Mouse (Mus musculus) neural tube, embryonic 11.5 days (tissue): ENCODE measurements around the gene Wdr4. TPM values are rescaled to one million over a fixed set of nuclear protein-coding genes. Genes with fewer than 3 reads are reported as not detected.

Source experiments
- ATAC-seq: fragments of 200-750 bp; cut with Nextera tagmentation; 2 replicates; pipeline ENCODE4 v1.8.0; 2017; ENCODE audit warnings: moderate number of reproducible peaks, mild to moderate bottlenecking, moderate TSS enrichment, moderate library complexity; ENCODE audit not compliant: insufficient read depth, low FRiP score, low TSS enrichment
- DNase-seq: peaks from one replicate; pipeline ENCODE4 v3.0.0-alpha.2; 2015; ENCODE audit warnings: low spot score
- H3K27ac ChIP-seq: fragments of 300-500 bp; sonication (generic); 2 replicates; pipeline ENCODE4 v1.5.1; 2014; ENCODE audit warnings: low read depth, mild to moderate bottlenecking, low read length
- H3K27me3 ChIP-seq: fragments of 300-500 bp; sonication (generic); 2 replicates; pipeline ENCODE4 v1.6.1; 2014; ENCODE audit warnings: mild to moderate bottlenecking, low read length, mixed read lengths; ENCODE audit not compliant: control insufficient read depth, insufficient read depth
- H3K36me3 ChIP-seq: fragments of 300-500 bp; sonication (generic); 2 replicates; pipeline ENCODE4 v1.6.1; 2014; ENCODE audit warnings: mild to moderate bottlenecking, low read length, moderate library complexity, mixed read lengths; ENCODE audit not compliant: control insufficient read depth, insufficient read depth
- H3K4me1 ChIP-seq: fragments of 300-500 bp; sonication (generic); 2 replicates; pipeline ENCODE4 v1.6.1; 2014; ENCODE audit warnings: low read length, mixed read lengths; ENCODE audit not compliant: control insufficient read depth, insufficient read depth
- H3K4me2 ChIP-seq: fragments of 300-500 bp; sonication (generic); 2 replicates; pipeline ENCODE4 v1.6.1; 2014; ENCODE audit warnings: low read depth, mild to moderate bottlenecking, moderate library complexity
- H3K4me3 ChIP-seq: fragments of 300-500 bp; sonication (generic); 2 replicates; pipeline ENCODE4 v1.5.1; 2014; ENCODE audit warnings: low read depth, low read length
- H3K9ac ChIP-seq: fragments of 300-500 bp; sonication (generic); 2 replicates; pipeline ENCODE4 v1.6.1; 2014; ENCODE audit warnings: mild to moderate bottlenecking, low read length
- H3K9me3 ChIP-seq: fragments of 300-500 bp; sonication (generic); 2 replicates; pipeline ENCODE4 v1.6.1; 2016; ENCODE audit warnings: low read length; ENCODE audit not compliant: control insufficient read depth
- WGBS: fragments of 180-500 bp; shearing (Covaris S2); extraction: QIAGEN DNeasy Blood & Tissue Kit; methylation state at CpG from one replicate; pipeline ENCODE4 v1.1.7; 2014; 5-methylcytosine and 5-hydroxymethylcytosine counted together
- polyA plus RNA-seq: library from polyadenylated mRNA; unstranded; fragments of >200 nt; fragmentation: Nextera tagmentation; extraction: Ambion mirVana; gene quantifications from 2 replicates; pipeline ENCODE4 v1.2.1, GENCODE M21; 2014

The Wdr4 gene
- polyA plus RNA-seq = 40.1 and 42.5 TPM in 2 replicates

DNA sequence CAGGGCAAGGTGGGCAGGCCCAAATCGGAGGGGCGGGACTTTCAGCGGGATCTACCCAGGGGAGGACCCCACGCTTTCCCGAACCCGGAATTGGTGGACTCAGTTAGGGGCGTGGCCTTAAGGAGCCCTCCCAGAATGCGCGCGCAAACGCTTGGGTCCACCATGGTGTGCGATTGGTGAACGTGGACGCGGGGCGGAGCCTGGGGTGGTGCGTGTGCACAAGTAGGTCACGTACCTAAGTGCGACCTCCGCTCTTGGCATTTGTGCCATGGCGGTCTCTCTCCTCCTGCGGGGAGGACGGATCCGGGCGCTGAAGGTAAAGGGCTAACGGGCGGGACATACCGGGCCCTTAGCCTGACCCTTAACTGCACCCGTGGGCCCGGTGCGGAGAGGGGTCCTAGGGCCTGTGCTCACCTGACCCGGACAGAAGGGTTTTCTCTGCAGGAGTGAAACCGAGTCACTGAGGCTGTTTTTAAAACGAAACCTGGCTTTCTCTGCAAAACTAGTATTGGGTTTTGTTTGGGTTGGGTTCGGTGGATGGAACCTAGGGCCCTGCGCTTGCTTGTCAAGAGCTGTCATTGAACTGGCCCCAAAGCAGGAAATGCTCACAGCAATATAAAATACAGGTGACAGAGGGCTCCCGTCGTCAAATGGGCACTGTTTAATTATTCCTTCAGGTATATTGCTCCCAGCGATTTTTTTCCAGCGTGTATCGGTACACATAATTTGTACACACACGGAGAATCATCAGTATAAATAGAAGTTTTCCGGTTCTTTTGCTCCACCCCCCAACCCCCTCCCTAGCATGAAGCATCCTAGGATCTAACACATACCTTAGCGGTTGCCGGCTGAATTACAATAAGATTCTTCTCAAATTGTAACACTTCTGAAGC, at the start of gene Wdr4, which contains the start of gene Ndufv3:
TSS of gene Wdr4 (minus strand) at position 35 of the 893 bp plus-strand sequence.
TSS of gene Ndufv3 (plus strand) at position 170 of the 893 bp plus-strand sequence.
- peak within 1 kb of the TSS; percentile 82 for H3K4me3 ChIP-seq
- peak within 1 kb of the TSS; percentile 71 for H3K9ac ChIP-seq
- WGBS = under 1% methylated on average over 45 of the region's 45 CpGs
- H3K27ac ChIP-seq = 0 out of 2 replicates have a peak within 1 kb of the TSS, but pooled peaks have one; percentile 39
- peaks cover 6% of the 10 kb centered on the region; the same call in 1 of the 2 replicates for H3K4me1 ChIP-seq
- H3K9me3 ChIP-seq = no peaks in the 10 kb centered on the region
- peak within 1 kb of the TSS; percentile 83 for H3K4me2 ChIP-seq
- ATAC-seq (peak; percentile 94), DNase-seq (peak; percentile 100)
- H3K27me3 ChIP-seq = no peaks in the 10 kb centered on the region
- H3K36me3 ChIP-seq = 0 out of 2 replicates have a peak, but pooled peaks cover 2% of the 10 kb centered on the region

DNA sequence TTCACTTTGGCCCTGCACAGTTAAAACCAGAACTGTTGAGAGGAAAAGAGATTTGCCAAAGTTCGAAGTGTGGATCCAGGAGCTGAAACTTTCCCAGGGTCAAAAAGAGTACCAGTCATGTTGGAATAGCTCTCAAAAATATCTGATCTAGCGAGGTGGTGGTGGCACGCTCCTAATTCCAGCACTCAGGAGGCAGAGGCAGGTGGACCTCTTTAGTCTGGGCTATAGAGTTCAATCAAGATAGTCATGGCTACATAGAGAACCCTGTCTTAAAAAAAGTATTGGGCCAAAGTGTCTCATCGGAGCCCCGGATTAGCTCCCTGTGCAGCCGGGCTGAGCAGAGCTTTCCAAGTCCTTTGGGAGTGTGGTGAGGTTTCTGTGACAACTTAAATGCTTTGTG, 46.5 kb upstream of the Wdr4 start:
- DNase-seq = no peak

DNA sequence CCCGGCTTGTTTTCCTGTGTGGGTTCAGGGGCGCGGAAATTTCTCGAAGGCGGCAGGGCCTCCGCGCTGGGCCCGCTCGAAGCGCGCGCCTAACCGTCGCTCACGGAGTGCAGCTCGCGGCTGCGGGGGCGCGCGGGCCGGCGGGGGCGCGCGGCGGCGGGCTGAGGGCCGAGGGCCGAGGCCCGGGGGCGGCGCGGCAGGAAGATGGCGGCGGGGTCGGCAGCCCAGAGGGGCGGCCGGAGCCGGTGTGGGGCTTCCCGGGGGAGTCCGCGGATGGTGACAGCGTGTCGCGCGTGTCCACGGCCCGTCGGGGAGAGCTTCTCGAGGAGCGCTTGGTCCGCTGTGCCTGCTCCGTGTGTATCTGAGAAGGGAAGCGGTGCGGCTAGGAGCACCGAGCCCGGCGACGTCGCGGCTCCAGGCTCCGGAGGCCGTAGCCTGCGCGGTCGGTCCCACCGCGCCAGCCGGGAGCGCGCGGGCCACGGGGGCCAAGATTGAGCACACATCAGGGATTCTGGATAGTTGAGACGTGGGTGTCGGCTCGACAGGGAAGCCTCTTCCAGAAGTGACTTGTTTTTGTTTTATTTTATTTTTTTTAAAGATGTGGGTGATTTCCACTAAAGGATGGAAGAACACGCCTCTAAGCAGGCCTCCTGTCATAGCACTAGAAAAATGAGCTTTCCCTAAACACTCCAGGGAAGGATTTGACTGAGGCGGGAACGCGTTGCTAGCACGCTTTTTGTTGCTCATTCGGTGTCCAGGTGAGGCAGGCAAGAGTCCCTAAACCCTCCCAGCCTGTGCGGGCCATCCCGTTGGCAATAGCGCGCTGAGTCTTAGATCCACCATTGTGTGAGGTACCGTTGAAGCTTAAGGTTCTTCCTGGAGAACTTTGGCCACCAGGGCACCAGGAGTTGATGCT, 45.6 kb upstream of the Wdr4 start:
- under 1% methylated on average over 69 of the region's 88 CpGs for WGBS
- Histone ChIP-seq H3K36me3 (no peaks in the 10 kb centered on the region), H3K4me3 (peak overlapping the region; percentile 84), H3K27me3 (no peaks in the 10 kb centered on the region), H3K27ac (peak overlapping the region; percentile 97), H3K9me3 (no peaks in the 10 kb centered on the region), H3K4me2 (peak overlapping the region; percentile 85), H3K9ac (peak overlapping the region; percentile 86), H3K4me1 (peaks cover 25% of the 10 kb centered on the region)
- ATAC-seq = peak; percentile 48
- peak; percentile 80 for DNase-seq

More for the DNA sequence above, 46.5 kb upstream of the Wdr4 start:
- Histone ChIP-seq H3K27me3 (no peaks in the 10 kb centered on the region), H3K27ac (peak overlapping the region; percentile 97; the same call in 1 of the 2 replicates), H3K4me2 (peak overlapping the region; percentile 85), H3K4me3 (peak overlapping the region; percentile 84), H3K4me1 (peaks cover 25% of the 10 kb centered on the region), H3K36me3 (no peaks in the 10 kb centered on the region), H3K9me3 (no peaks in the 10 kb centered on the region), H3K9ac (peak overlapping the region; percentile 86)
- ATAC-seq = no peak
- WGBS = 84% methylated on average over 6 of the region's 6 CpGs

DNA sequence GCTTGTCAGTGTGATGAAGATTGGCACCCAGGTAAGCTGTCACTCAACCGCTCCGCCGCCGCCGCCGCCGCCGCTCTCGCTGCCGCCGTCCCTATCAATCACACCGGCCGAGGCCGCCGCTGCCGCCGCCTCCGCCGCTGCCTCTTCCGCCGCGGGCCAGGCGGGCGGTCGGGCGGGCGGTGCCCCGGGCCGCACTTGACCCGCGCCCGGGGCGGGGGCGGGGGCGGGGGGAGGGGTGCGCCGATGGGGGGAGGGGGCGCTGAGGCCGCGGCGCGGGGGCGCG, 45.0 kb upstream of the Wdr4 start:
- ATAC-seq = no peak
- peak overlapping the region; percentile 97 for H3K27ac ChIP-seq
- no peak for DNase-seq
- H3K4me3 ChIP-seq = peak overlapping the region; percentile 84
- H3K9me3 ChIP-seq = no peaks in the 10 kb centered on the region
- H3K4me2 ChIP-seq = peak overlapping the region; percentile 85
- peaks cover 25% of the 10 kb centered on the region for H3K4me1 ChIP-seq
- no peaks in the 10 kb centered on the region for H3K27me3 ChIP-seq
- H3K9ac ChIP-seq = peak overlapping the region; percentile 86
- 0% methylated on average over 2 of the region's 44 CpGs for WGBS
- no peaks in the 10 kb centered on the region for H3K36me3 ChIP-seq

DNA sequence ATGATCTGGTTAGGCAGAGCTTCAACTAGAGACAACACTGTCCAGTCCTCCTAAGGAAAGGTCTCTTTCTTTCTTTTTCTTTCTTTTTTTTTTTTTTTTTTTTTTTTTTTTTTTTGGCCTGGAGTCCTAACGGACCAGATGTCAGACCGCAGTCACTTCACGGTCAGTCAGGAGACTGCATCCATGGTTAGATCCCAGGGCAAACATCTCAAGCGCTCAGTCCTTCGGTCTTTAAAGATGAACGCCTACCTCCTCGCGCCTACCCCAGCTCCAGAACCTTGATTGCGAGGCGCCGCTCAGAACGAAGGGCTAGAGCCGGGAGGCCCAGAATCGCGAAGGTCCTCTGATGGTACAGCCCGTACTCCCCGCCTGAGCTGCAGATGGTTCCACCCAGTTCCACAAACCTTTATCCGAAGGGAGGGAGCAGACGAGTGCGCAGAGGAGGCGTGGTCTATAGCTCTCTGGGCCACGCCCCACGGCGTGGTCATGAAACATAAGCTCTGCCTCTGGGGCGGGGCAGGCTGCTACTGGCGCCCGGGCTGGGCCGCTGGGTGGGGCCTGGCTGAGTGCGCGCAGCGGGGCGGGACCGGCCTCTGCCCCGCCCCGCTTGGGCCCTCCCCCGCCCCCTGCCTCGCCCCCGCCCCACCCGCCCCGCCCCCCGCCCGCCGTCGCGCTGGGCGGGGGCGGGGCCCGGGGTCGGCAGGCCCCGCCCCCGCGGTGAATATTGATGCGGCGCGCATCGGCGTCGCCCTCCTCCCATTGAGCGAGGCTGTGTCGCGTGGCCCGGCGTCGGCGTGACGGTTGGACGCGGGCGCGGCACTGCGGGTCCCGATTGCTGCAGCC, 44.5 kb upstream of the Wdr4 start, which contains the start of gene Pknox1:
TSS of gene Pknox1 (plus strand) at position 720 of the 843 bp plus-strand sequence.
- DNase-seq (peak; percentile 100), ATAC-seq (peak; percentile 94)
- H3K4me1 ChIP-seq = peaks cover 25% of the 10 kb centered on the region
- H3K27ac ChIP-seq = peak within 1 kb of the TSS; percentile 97
- under 1% methylated on average over 44 of the region's 72 CpGs for WGBS
- H3K36me3 ChIP-seq = no peaks in the 10 kb centered on the region
- H3K9me3 ChIP-seq = no peaks in the 10 kb centered on the region
- H3K27me3 ChIP-seq = no peaks in the 10 kb centered on the region
- H3K4me2 ChIP-seq = peak within 1 kb of the TSS; percentile 85
- H3K4me3 ChIP-seq = peak within 1 kb of the TSS; percentile 84
- peak within 1 kb of the TSS; percentile 86 for H3K9ac ChIP-seq

DNA sequence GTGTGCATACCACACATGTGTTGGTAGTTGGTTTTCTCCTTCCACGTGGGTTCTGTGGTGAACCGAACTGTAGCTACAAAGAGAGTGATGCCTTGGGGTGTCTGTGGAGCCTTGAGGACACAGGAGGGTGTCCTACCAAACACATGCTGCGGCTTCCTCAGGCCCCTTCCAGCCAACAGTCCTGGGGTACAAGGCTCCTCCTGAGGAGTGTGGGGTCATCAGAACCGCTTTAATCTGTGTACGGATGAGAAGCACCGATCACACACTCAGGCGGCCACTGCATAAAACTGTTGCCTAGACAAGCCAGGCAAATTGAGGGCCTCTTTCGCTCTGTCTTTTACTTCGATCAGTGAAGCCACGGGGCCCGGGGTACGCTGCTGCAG, 43.8 kb upstream of the Wdr4 start:
- peaks cover 25% of the 10 kb centered on the region for H3K4me1 ChIP-seq
- peak overlapping the region; percentile 76 for H3K9ac ChIP-seq
- WGBS = 23% methylated on average over 12 of the region's 12 CpGs
- H3K27me3 ChIP-seq = no peaks in the 10 kb centered on the region
- H3K4me2 ChIP-seq = peak overlapping the region; percentile 52
- H3K27ac ChIP-seq = peak overlapping the region; percentile 85
- H3K36me3 ChIP-seq = no peaks in the 10 kb centered on the region
- H3K9me3 ChIP-seq = no peaks in the 10 kb centered on the region
- DNase-seq = no peak
- H3K4me3 ChIP-seq = peak overlapping the region; percentile 84
- no peak for ATAC-seq

DNA sequence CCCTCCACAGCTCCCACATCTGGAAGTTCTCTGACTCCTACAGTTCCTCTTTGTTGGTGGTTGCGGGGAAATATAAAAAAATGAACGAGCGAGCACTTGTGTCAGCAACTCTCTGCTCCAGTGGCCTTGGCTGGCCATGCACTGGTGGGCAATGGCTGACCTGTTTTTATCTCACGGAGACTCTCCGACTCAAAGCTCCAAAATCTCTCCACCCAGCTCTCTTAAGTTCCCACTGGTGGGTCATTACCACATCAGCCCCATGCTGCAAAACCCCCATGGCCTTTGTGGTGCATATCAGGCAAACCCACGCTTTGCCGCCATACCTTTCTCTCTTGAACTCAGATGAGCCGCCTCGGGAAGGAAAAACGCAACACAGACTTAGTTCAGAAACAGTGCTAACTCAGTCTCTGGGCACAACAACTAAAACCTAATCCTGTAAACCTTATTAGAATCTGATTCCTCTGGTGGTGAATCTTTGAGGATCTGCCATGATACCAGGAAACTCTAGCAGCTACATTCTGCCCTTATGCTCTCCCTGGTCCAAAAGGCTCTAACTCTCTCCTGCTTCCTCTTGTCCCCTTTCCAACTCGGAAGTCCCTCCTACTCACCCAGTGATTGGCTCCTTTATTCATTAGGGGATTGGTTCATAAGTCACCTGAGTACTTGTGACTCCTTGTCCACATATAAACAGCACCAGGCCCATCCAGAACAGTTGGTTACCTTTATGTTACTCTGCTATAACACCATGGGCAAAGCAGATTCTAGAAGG, 39.4 kb upstream of the Wdr4 start:
- ATAC-seq (no peak), DNase-seq (no peak)
- Histone ChIP-seq H3K4me2 (no peak overlapping the region), H3K27ac (no peak overlapping the region), H3K36me3 (no peaks in the 10 kb centered on the region; the same call in 1 of the 2 replicates), H3K9me3 (no peaks in the 10 kb centered on the region), H3K27me3 (no peaks in the 10 kb centered on the region), H3K9ac (no peak overlapping the region), H3K4me1 (peaks cover 6% of the 10 kb centered on the region), H3K4me3 (no peak overlapping the region)
- WGBS = 89% methylated on average over 11 of the region's 11 CpGs
